Mouse (Mus musculus): Measurements from ENCODE around the gene Olfr330. TPM values are rescaled to one million over a fixed set of nuclear protein-coding genes. Genes with fewer than 3 reads are reported as not detected.
"Not testable (repeated sequence)": the region's sequence is repeated elsewhere in the genome, so short reads cannot be mapped to it uniquely, and the experiment has no call there.

Gene Olfr330
- 1 to 10 TPM; 1.1 to 1.4 TPM for total RNA-seq (2021)
- long read RNA-seq, experiment 1 = 0 reads
- long read RNA-seq, experiment 2 = 0 reads

GRCm38 (mm10) chr11:58534736-58535135 is at the start of gene Olfr330:
TSS of gene Olfr330 (minus strand) at chr11:58534836.
- not testable (repeated sequence) for DNase-seq (ENCODE audit: low spot score in 2 of 2)

DNA sequence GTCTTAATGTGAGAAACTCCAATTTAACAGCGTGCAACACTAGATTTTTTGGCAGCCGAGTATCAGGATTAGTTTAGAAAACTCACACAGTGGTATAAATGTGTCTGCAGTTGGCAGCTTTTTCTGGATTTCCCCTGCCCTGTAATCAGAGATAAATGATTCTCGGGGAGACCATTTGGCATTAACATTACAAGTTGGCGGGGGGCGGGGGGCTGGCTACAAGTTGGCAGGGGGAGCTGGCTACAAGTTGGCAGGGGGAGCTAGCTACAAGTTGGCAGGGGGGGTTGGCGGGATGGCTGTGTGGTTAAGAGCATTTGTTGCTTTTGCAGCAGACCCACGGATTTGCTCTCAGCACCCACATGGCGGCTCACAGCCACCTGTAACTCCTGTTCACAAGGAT is 44.0 kb upstream of the Olfr330 start:
- no peak for DNase-seq (ENCODE audit: low spot score in 2 of 2)

GRCm38 (mm10) chr11:58577430-58577829 is 42.8 kb upstream of the Olfr330 start, which contains the start of gene Olfr325:
TSS of gene Olfr325 (plus strand) at chr11:58577730.
- no peak for DNase-seq (ENCODE audit: low spot score in 2 of 2)

DNA sequence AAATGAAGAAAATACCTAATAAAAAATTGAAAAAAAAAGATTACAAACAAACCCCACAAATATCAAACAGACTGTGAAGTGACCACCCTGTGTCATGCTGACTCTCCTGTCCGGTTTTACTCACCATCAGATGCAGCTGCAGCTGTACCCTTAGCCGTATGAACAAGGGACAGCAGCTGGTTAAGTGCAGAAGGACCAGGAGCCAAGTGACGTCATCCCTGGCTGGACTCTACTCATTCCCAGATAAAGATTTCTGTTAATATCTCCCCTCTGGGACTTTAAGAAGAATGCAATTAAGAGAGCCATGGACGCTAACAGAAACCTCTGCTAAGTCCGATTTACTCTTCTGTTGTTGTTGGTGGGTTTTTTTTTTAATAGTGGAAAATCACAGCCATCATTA is 35.8 kb upstream of the Olfr330 start, which contains the start of gene Olfr224:
Olfr224 (minus strand) TSS at position 149 of the 400 bp plus-strand sequence.
- no peak for DNase-seq (ENCODE audit: low spot score in 2 of 2)

- no peak for DNase-seq (ENCODE audit: low spot score in 2 of 2)
These were observed 20.9 kb upstream of the Olfr330 start, which contains the start of gene Olfr328 for GRCm38 (mm10) chr11:58555536-58555935. TSS of gene Olfr328 (minus strand) at chr11:58555636.

DNA sequence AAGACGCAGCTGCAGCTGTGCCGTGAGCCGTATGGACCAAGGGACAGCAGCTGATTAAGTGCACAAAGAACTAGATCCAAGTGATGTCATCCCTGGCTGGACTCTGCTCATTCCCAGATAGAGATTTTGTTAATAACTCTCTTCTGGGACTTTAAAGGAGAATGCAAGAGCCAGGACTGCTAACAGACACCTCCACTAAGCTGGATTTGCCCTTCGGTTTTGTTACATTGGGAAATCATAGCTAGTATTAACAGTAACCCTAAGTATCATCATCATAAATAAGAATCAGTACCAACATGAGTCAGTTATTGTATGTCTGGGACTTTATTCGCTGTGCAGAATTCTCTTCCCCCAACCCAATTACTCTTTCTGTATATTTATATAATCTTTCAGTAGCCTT is 11.7 kb upstream of the Olfr330 start, which contains the start of gene Olfr329-ps:
Olfr329-ps (minus strand) TSS at position 101 of the 400 bp plus-strand sequence.
- no peak for DNase-seq (ENCODE audit: low spot score in 2 of 2)

DNA sequence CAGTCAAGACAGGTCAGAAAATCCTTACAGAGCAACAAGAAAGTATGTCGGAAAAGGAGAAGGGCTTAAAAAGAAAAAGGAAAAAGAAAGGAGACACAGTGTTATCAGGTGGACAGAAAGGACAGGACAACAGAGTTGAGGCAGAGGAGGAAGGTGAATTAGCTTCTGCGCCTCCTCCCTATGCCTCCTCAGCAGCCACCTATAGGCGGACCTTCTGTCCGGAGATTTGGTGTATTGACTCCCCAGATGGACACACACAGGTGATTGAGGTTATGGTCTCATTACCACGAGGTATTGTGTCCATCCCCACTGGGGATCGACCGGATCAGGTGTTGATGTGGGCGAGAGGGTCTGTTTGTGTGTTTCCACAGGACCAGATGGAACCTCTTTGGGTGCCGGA is 14.9 kb downstream of the Olfr330 start:
- DNase-seq (ENCODE audit: low spot score in 2 of 2) = peak; percentile 11 to 15

- peak; percentile 91 to 98 for DNase-seq (ENCODE audit: low spot score in 2 of 2)
These were observed 15.7 kb downstream of the Olfr330 start for GRCm38 (mm10) chr11:58518916-58519315.

GRCm38 (mm10) chr11:58509058-58509457 is 25.6 kb downstream of the Olfr330 start:
- DNase-seq (ENCODE audit: low spot score in 2 of 2) = not testable (repeated sequence)

DNA sequence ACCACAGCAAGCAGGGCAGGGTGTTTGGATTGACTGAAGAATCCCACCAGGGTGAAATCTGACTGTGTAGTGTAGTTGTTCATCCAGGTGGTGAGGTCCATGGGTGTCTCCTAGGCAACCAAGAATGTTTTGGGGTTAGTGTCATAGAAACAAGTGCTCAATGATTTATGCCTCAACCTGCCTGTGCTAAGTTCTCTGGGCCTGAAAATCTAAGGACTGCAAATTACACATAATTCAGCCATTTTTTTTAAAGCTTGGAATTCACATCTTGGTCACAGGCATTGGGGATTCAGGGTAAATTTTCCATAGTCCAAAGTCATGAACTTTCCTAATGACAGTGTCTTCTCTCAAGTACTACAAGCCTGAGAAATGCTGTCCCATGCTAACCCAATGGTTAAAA is 32.2 kb downstream of the Olfr330 start, which contains the start of gene Olfr331:
Olfr331 (minus strand) TSS at position 101 of the 400 bp plus-strand sequence.
- not testable (repeated sequence) for DNase-seq (ENCODE audit: low spot score in 2 of 2)

GRCm38 (mm10) chr11:58499290-58499689 is 35.3 kb downstream of the Olfr330 start:
- DNase-seq (ENCODE audit: low spot score in 2 of 2) = no peak

- no peak for DNase-seq (ENCODE audit: low spot score in 2 of 2)
These were observed 35.9 kb downstream of the Olfr330 start for GRCm38 (mm10) chr11:58498761-58499160.

GRCm38 (mm10) chr11:58492455-58492854 is 42.2 kb downstream of the Olfr330 start, which contains the start of gene Olfr332:
TSS of gene Olfr332 (minus strand) at chr11:58492555.
- no peak for DNase-seq (ENCODE audit: low spot score in 2 of 2)

Other genes with a start within 250 kb of the Olfr330 start
- gene Zfp692, start 227.8 kb downstream of the Olfr330 start, total RNA-seq (2021) = 10 to 100 TPM; 13.4 to 15.0 TPM
- 10 to 100 TPM; 45.8 to 49.7 TPM for gene Zfp672, start 204.5 kb downstream of the Olfr330 start, total RNA-seq (2021)
- 10 to 100 TPM; 47.4 to 54.1 TPM for gene Sh3bp5l, start 204.1 kb downstream of the Olfr330 start, total RNA-seq (2021)
- not detected for gene Lypd8, start 155.8 kb downstream of the Olfr330 start, total RNA-seq (2021)
- gene 1810065E05Rik, start 113.7 kb downstream of the Olfr330 start, total RNA-seq (2021) = not detected
- not detected for gene Gm12253, start 102.3 kb downstream of the Olfr330 start, total RNA-seq (2021)
- not detected for gene Lypd9, start 81.9 kb downstream of the Olfr330 start, total RNA-seq (2021)
- not detected for gene Olfr30, start 72.6 kb downstream of the Olfr330 start, total RNA-seq (2021)
- not detected for gene Olfr332, start 42.3 kb downstream of the Olfr330 start, total RNA-seq (2021)
- not detected for gene Olfr331, start 32.3 kb downstream of the Olfr330 start, total RNA-seq (2021)
- 1 to 10 TPM in 1 of 2 experiments, under 1 TPM in 1; 0.45 to 1.0 TPM for gene Olfr329-ps, start 11.6 kb upstream of the Olfr330 start, total RNA-seq (2021)
- gene Olfr328, start 20.8 kb upstream of the Olfr330 start, total RNA-seq (2021) = under 1 TPM; 0.28 to 0.45 TPM
- gene Olfr224, start 35.7 kb upstream of the Olfr330 start, total RNA-seq (2021) = not detected
- gene Olfr325, start 42.9 kb upstream of the Olfr330 start, total RNA-seq (2021) = not detected
- not detected for gene Olfr324, start 60.3 kb upstream of the Olfr330 start, total RNA-seq (2021)
- gene 2210407C18Rik, start 81.2 kb upstream of the Olfr330 start, total RNA-seq (2021) = not detected
- gene Olfr323, start 95.7 kb upstream of the Olfr330 start, total RNA-seq (2021) = not detected
- gene Trim58, start 105.6 kb upstream of the Olfr330 start, total RNA-seq (2021) = 1 to 10 TPM in 1 of 2 experiments, under 1 TPM in 1; 0.90 to 1.8 TPM
- not detected for gene Olfr322, start 123.9 kb upstream of the Olfr330 start, total RNA-seq (2021)
- gene Olfr320, start 146.3 kb upstream of the Olfr330 start, total RNA-seq (2021) = not detected
- not detected for gene Olfr319, start 164.3 kb upstream of the Olfr330 start, total RNA-seq (2021)
- not detected for gene Olfr318, start 189.2 kb upstream of the Olfr330 start, total RNA-seq (2021)
- gene Olfr317, start 204.4 kb upstream of the Olfr330 start, total RNA-seq (2021) = not detected
- not detected for gene Olfr316, start 217.9 kb upstream of the Olfr330 start, total RNA-seq (2021)
- gene Olfr315, start 238.4 kb upstream of the Olfr330 start, total RNA-seq (2021) = not detected
- not detected for gene Olfr314, start 248.1 kb upstream of the Olfr330 start, total RNA-seq (2021)